Mouse (Mus musculus): ENCODE measurements around the gene Exoc3l.

DNA sequence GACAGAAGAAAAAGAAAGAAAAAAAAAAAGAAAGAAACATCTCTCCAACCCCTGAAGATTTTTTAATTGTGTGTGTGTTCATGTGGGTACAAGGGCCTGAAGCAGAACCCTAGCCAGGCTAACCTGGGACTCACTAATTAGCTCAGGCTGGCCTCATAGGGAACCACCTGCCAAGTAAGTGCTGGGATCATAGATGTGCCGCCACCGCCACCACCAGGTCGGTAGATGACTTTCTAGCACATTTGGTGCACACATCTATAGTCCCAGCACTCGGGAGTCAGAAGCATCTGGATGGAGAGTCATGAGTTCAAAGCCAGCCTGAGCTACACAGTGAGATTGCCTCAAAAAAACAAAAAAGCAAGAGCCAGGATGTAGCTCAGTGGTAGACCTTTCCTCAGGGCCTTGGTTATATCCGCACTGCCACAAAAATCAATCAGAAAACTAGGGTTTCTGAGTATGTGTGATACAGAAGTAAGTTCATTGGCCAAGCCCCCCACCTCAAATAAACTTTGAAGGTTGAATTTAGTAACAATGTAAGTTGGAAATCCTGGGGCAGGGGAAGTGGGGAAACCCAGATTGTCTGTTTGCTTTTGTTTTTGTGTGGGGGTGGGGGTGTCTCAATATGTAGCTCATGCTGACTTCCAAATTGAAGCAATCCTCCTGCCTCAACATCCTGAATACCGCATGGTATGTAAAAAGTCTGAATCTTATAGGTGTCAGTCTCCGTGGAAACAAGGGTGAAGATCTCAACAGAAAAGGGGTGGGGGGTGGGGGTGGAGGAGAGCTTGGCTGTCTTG lies 38.4 kb downstream of the Exoc3l start:
- TF ChIP-seq CTCF (IDR thresholded peaks at IDR 0.05; ENCODE audit: borderline replicate concordance, control insufficient read depth, extremely low read depth, insufficient read depth, low read length, poor library complexity), result no peak
- TF ChIP-seq POLR2A (IDR thresholded peaks at IDR 0.05; ENCODE audit: control insufficient read depth, extremely low read depth, insufficient read depth, low read length, poor library complexity), result no peak
